Mouse (Mus musculus) lung, embryonic 14.5 days (tissue): ENCODE measurements around the gene Fars2. TPM values are rescaled to one million over a fixed set of nuclear protein-coding genes. Genes with fewer than 3 reads are reported as not detected.

Experiments used
- ATAC-seq: fragments of 200-750 bp; cut with Nextera tagmentation; 2 replicates; pipeline ENCODE4 v1.8.0; 2017; ENCODE audit warnings: mild to moderate bottlenecking, moderate TSS enrichment, moderate library complexity; ENCODE audit not compliant: insufficient read depth
- DNase-seq: peaks from one replicate; pipeline ENCODE4 v3.0.0-alpha.2; 2015
- H3K27ac ChIP-seq: fragments of 300-500 bp; sonication (generic); 2 replicates; pipeline ENCODE4 v1.5.1; 2014; ENCODE audit warnings: low read depth, mild to moderate bottlenecking, moderate library complexity
- H3K27me3 ChIP-seq: fragments of 300-500 bp; sonication (generic); 2 replicates; pipeline ENCODE4 v1.6.1; 2014; ENCODE audit warnings: low read length, control low read depth; ENCODE audit not compliant: insufficient read depth
- H3K36me3 ChIP-seq: fragments of 300-500 bp; sonication (generic); 2 replicates; pipeline ENCODE4 v1.6.1; 2014; ENCODE audit warnings: control low read depth; ENCODE audit not compliant: insufficient read depth
- H3K4me1 ChIP-seq: fragments of 300-500 bp; sonication (generic); 2 replicates; pipeline ENCODE4 v1.6.1; 2014; ENCODE audit warnings: antibody characterized with exemption, control low read depth; ENCODE audit not compliant: insufficient read depth
- H3K4me2 ChIP-seq: fragments of 300-500 bp; sonication (generic); 2 replicates; pipeline ENCODE4 v1.6.1; 2014; ENCODE audit warnings: mild to moderate bottlenecking
- H3K4me3 ChIP-seq: fragments of 300-500 bp; sonication (generic); 2 replicates; pipeline ENCODE4 v1.5.1; 2014; ENCODE audit warnings: low read depth, low read length
- H3K9ac ChIP-seq: fragments of 300-500 bp; sonication (generic); 2 replicates; pipeline ENCODE4 v1.6.1; 2014
- H3K9me3 ChIP-seq: fragments of 300-500 bp; sonication (generic); 2 replicates; pipeline ENCODE4 v1.6.1; 2016; ENCODE audit warnings: low read depth, low read length, control low read depth
- CTCF ChIP-seq: IDR thresholded peaks from 2 replicates; pipeline ENCODE4 v1.5.1; 2016; ENCODE audit warnings: antibody characterized with exemption, low read depth
- WGBS: fragments of 180-500 bp; shearing (Covaris S2); extraction: QIAGEN DNeasy Blood & Tissue Kit; methylation state at CpG from one replicate; pipeline ENCODE4 v1.1.7; 2014; 5-methylcytosine and 5-hydroxymethylcytosine counted together
- polyA plus RNA-seq: library from polyadenylated mRNA; unstranded; fragments of >200 nt; fragmentation: Nextera tagmentation; extraction: Ambion mirVana; gene quantifications from 2 replicates; pipeline ENCODE4 v1.2.1, GENCODE M21; 2014

Gene Fars2
- polyA plus RNA-seq, 1 experiment from 2014 or later: 29.3 TPM

- ATAC-seq (no peak), DNase-seq (no peak)
- Histone ChIP-seq H3K4me2 (no peak overlapping the region), H3K4me3 (no peak overlapping the region), H3K36me3 (no peaks in the 10 kb centered on the region), H3K9ac (no peak overlapping the region), H3K27ac (no peak overlapping the region), H3K27me3 (no peaks in the 10 kb centered on the region), H3K9me3 (no peaks in the 10 kb centered on the region), H3K4me1 (no peaks in the 10 kb centered on the region)
- 56% methylated on average over 2 of the region's 2 CpGs for WGBS
- TF ChIP-seq CTCF: no peak
Observed at GRCm38 (mm10) chr13:36538385-36538784, 421.2 kb downstream of the Fars2 start.

- ATAC-seq (peak; percentile 35; the same call in 1 of the 2 replicates), DNase-seq (peak; percentile 42)
- Histone ChIP-seq H3K36me3 (no peaks in the 10 kb centered on the region), H3K27ac (no peak overlapping the region), H3K4me2 (no peak overlapping the region), H3K9me3 (no peaks in the 10 kb centered on the region), H3K4me3 (no peak overlapping the region), H3K4me1 (no peaks in the 10 kb centered on the region), H3K9ac (no peak overlapping the region), H3K27me3 (no peaks in the 10 kb centered on the region)
- no peak for TF ChIP-seq CTCF
- WGBS: 44% methylated on average over 10 of the region's 10 CpGs
Observed at GRCm38 (mm10) chr13:36540231-36540630, 423.0 kb downstream of the Fars2 start.

GRCm38 (mm10) chr13:36541287-36541780 lies 424.1 kb downstream of the Fars2 start:
- TF ChIP-seq CTCF: no peak
- H3K4me2 ChIP-seq: no peak overlapping the region
- H3K4me1 ChIP-seq: no peaks in the 10 kb centered on the region
- no peak overlapping the region for H3K27ac ChIP-seq
- no peaks in the 10 kb centered on the region for H3K27me3 ChIP-seq
- 70% methylated on average over 2 of the region's 2 CpGs for WGBS
- no peak overlapping the region for H3K9ac ChIP-seq
- no peaks in the 10 kb centered on the region for H3K9me3 ChIP-seq
- ATAC-seq (no peak), DNase-seq (no peak)
- no peak overlapping the region for H3K4me3 ChIP-seq
- H3K36me3 ChIP-seq: no peaks in the 10 kb centered on the region

- no peak for TF ChIP-seq CTCF
- no peaks in the 10 kb centered on the region for H3K9me3 ChIP-seq
- H3K27ac ChIP-seq: no peak overlapping the region
- H3K4me2 ChIP-seq: no peak overlapping the region
- 53% methylated on average over 6 of the region's 6 CpGs for WGBS
- H3K4me1 ChIP-seq: no peaks in the 10 kb centered on the region
- H3K36me3 ChIP-seq: no peaks in the 10 kb centered on the region
- DNase-seq (no peak), ATAC-seq (no peak)
- H3K27me3 ChIP-seq: no peaks in the 10 kb centered on the region
- no peak overlapping the region for H3K4me3 ChIP-seq
- H3K9ac ChIP-seq: no peak overlapping the region
Observed at GRCm38 (mm10) chr13:36550694-36551093, 433.5 kb downstream of the Fars2 start.

GRCm38 (mm10) chr13:36552522-36553246 lies 435.5 kb downstream of the Fars2 start:
- Histone ChIP-seq H3K9ac (no peak overlapping the region), H3K27me3 (no peaks in the 10 kb centered on the region), H3K4me2 (no peak overlapping the region), H3K4me3 (no peak overlapping the region), H3K27ac (peak overlapping the region; percentile 30; the same call in 1 of the 2 replicates), H3K9me3 (no peaks in the 10 kb centered on the region), H3K4me1 (no peaks in the 10 kb centered on the region), H3K36me3 (no peaks in the 10 kb centered on the region)
- ATAC-seq: peak; percentile 59
- peak; percentile 37 for TF ChIP-seq CTCF
- peak; percentile 66 for DNase-seq
- 52% methylated on average over 3 of the region's 3 CpGs for WGBS

GRCm38 (mm10) chr13:36553247-36553642 lies 436.0 kb downstream of the Fars2 start:
- peak; percentile 52 for DNase-seq
- Histone ChIP-seq H3K9me3 (no peaks in the 10 kb centered on the region), H3K27ac (peak overlapping the region; percentile 30; the same call in 1 of the 2 replicates), H3K9ac (no peak overlapping the region), H3K4me3 (no peak overlapping the region), H3K4me1 (no peaks in the 10 kb centered on the region), H3K4me2 (no peak overlapping the region), H3K36me3 (no peaks in the 10 kb centered on the region), H3K27me3 (no peaks in the 10 kb centered on the region)
- no peak for TF ChIP-seq CTCF
- WGBS: 37% methylated on average over 5 of the region's 5 CpGs
- ATAC-seq: peak; percentile 53; the same call in 1 of the 2 replicates

- TF ChIP-seq CTCF: no peak
- Histone ChIP-seq H3K36me3 (no peaks in the 10 kb centered on the region), H3K9ac (no peak overlapping the region), H3K27me3 (no peaks in the 10 kb centered on the region), H3K4me1 (no peaks in the 10 kb centered on the region), H3K27ac (no peak overlapping the region), H3K4me2 (no peak overlapping the region), H3K9me3 (no peaks in the 10 kb centered on the region), H3K4me3 (no peak overlapping the region)
- 52% methylated on average over 1 of the region's 1 CpGs for WGBS
- ATAC-seq (no peak; the same call in 1 of the 2 replicates), DNase-seq (peak; percentile 52)
Observed at GRCm38 (mm10) chr13:36554743-36555142, 437.5 kb downstream of the Fars2 start.
